Mouse (Mus musculus) layer of hippocampus, postnatal 25 days (tissue): Measurements from ENCODE around the gene Efcab1. TPM values are rescaled to one million over a fixed set of nuclear protein-coding genes. Genes with fewer than 3 reads are reported as not detected.

Experiments used
- DNase-seq, 2 experiments: peaks; one replicate each; pipeline ENCODE4 v3.0.0; 2022; ENCODE audit warnings: mixed read lengths in 2 of 2, low spot score in 1 of 2; ENCODE audit errors: extremely low spot score in 1 of 2
- total RNA-seq, 2 experiments: library from RNA; stranded (reverse); gene quantifications; 2 replicates each; pipeline ENCODE4 v1.2.3; 2021

Gene Efcab1
- total RNA-seq, 2 experiments from 2014 or later = 5.3 to 5.5 TPM

GRCm38 (mm10) chr16:14992461-14993107 lies 86.2 kb downstream of the Efcab1 start:
- DNase-seq = no peak

GRCm38 (mm10) chr16:15014724-15015123 lies 108.3 kb downstream of the Efcab1 start:
- no peak for DNase-seq
